Mouse (Mus musculus) liver, embryonic 13.5 days (tissue): ENCODE measurements around the gene Dusp13. TPM values are rescaled to one million over a fixed set of nuclear protein-coding genes. Genes with fewer than 3 reads are reported as not detected.

Experiments used
- ATAC-seq: fragments of 200-750 bp; cut with Nextera tagmentation; 2 replicates; pipeline ENCODE4 v1.8.0; 2017; ENCODE audit warnings: low read depth, mild to moderate bottlenecking, moderate number of reproducible peaks, moderate library complexity
- DNase-seq: peaks from one replicate; pipeline ENCODE4 v3.0.0; 2022
- H3K27ac ChIP-seq: fragments of 300-500 bp; sonication (generic); 2 replicates; pipeline ENCODE4 v1.5.1; 2015; ENCODE audit warnings: moderate library complexity, mild to moderate bottlenecking, inconsistent platforms
- H3K27me3 ChIP-seq: fragments of 300-500 bp; sonication (generic); 2 replicates; pipeline ENCODE4 v1.6.1; 2015; ENCODE audit warnings: mild to moderate bottlenecking, inconsistent platforms
- H3K36me3 ChIP-seq: fragments of 300-500 bp; sonication (generic); 2 replicates; pipeline ENCODE4 v1.6.1; 2015; ENCODE audit warnings: mild to moderate bottlenecking, inconsistent platforms
- H3K4me1 ChIP-seq: fragments of 300-500 bp; sonication (generic); replicated peaks from 2 replicates; pipeline ENCODE4 v1.6.1; 2015; ENCODE audit warnings: inconsistent platforms
- H3K4me2 ChIP-seq: fragments of 300-500 bp; sonication (generic); 2 replicates; pipeline ENCODE4 v1.6.1; 2015; ENCODE audit warnings: inconsistent platforms, mild to moderate bottlenecking, moderate library complexity
- H3K4me3 ChIP-seq: fragments of 300-500 bp; sonication (generic); replicated peaks from 2 replicates; pipeline ENCODE4 v1.5.1; 2015; ENCODE audit warnings: mild to moderate bottlenecking, inconsistent platforms
- H3K9ac ChIP-seq: fragments of 300-500 bp; sonication (generic); 2 replicates; pipeline ENCODE4 v1.6.1; 2015; ENCODE audit warnings: mild to moderate bottlenecking, inconsistent platforms
- H3K9me3 ChIP-seq: fragments of 300-500 bp; sonication (generic); replicated peaks from 2 replicates; pipeline ENCODE4 v1.6.1; 2016; ENCODE audit warnings: inconsistent platforms
- WGBS: fragments of 180-500 bp; shearing (Covaris S2); methylation state at CpG from one replicate; pipeline ENCODE4 v1.1.7; 2015; ENCODE audit not compliant: insufficient replicate concordance; 5-methylcytosine and 5-hydroxymethylcytosine counted together
- polyA plus RNA-seq: library from polyadenylated mRNA; unstranded; fragments of >200 nt; fragmentation: Nextera tagmentation; extraction: Ambion mirVana; gene quantifications from 2 replicates; pipeline ENCODE4 v1.2.1, GENCODE M21; 2015

Dusp13 gene
- polyA plus RNA-seq, 1 experiment from 2014 or later: not detected

- no peak for ATAC-seq
- Histone ChIP-seq H3K9ac (no peak overlapping the region), H3K4me1 (no peaks in the 10 kb centered on the region), H3K36me3 (no peaks in the 10 kb centered on the region), H3K9me3 (no peaks in the 10 kb centered on the region), H3K4me2 (no peak overlapping the region), H3K27ac (no peak overlapping the region), H3K4me3 (no peak overlapping the region), H3K27me3 (no peaks in the 10 kb centered on the region)
- DNase-seq: no peak
- 77% methylated on average over 8 of the region's 8 CpGs for WGBS
Observed at GRCm38 (mm10) chr14:21722021-21722698, 28.8 kb downstream of the Dusp13 start.

GRCm38 (mm10) chr14:21720430-21721205, 30.4 kb downstream of the Dusp13 start:
- Histone ChIP-seq H3K4me3 (no peak overlapping the region), H3K27me3 (no peaks in the 10 kb centered on the region), H3K9me3 (no peaks in the 10 kb centered on the region), H3K9ac (no peak overlapping the region), H3K4me1 (no peaks in the 10 kb centered on the region), H3K36me3 (no peaks in the 10 kb centered on the region), H3K4me2 (no peak overlapping the region), H3K27ac (no peak overlapping the region)
- DNase-seq (no peak), ATAC-seq (no peak)
- 63% methylated on average over 4 of the region's 4 CpGs for WGBS

GRCm38 (mm10) chr14:21719646-21720383, 31.2 kb downstream of the Dusp13 start:
- ATAC-seq (peak; percentile 23; the same call in 1 of the 2 replicates), DNase-seq (no peak)
- Histone ChIP-seq H3K36me3 (no peaks in the 10 kb centered on the region), H3K4me3 (no peak overlapping the region), H3K9me3 (no peaks in the 10 kb centered on the region), H3K4me1 (no peaks in the 10 kb centered on the region), H3K27ac (no peak overlapping the region), H3K4me2 (no peak overlapping the region), H3K27me3 (no peaks in the 10 kb centered on the region), H3K9ac (no peak overlapping the region)
- WGBS: 46% methylated on average over 17 of the region's 17 CpGs

- H3K4me3 ChIP-seq: no peak within 1 kb of the TSS
- no peak for ATAC-seq
- no peaks in the 10 kb centered on the region for H3K9me3 ChIP-seq
- 54% methylated on average over 5 of the region's 5 CpGs for WGBS
- H3K27ac ChIP-seq: no peak within 1 kb of the TSS
- H3K4me2 ChIP-seq: no peak within 1 kb of the TSS
- no peaks in the 10 kb centered on the region for H3K27me3 ChIP-seq
- no peak within 1 kb of the TSS for H3K9ac ChIP-seq
- H3K4me1 ChIP-seq: no peaks in the 10 kb centered on the region
- no peaks in the 10 kb centered on the region for H3K36me3 ChIP-seq
- DNase-seq: no peak
Observed at GRCm38 (mm10) chr14:21714486-21714885, 36.5 kb downstream of the Dusp13 start, which contains the start of gene Dupd1. TSS of gene Dupd1 (minus strand) at chr14:21714576.

GRCm38 (mm10) chr14:21711231-21711630, 39.8 kb downstream of the Dusp13 start:
- H3K9ac ChIP-seq: no peak overlapping the region
- H3K4me2 ChIP-seq: no peak overlapping the region
- H3K4me3 ChIP-seq: no peak overlapping the region
- no peak for ATAC-seq
- H3K36me3 ChIP-seq: no peaks in the 10 kb centered on the region
- H3K4me1 ChIP-seq: 0 out of 2 replicates have a peak, but pooled peaks cover 4% of the 10 kb centered on the region
- DNase-seq: no peak
- no peaks in the 10 kb centered on the region for H3K27me3 ChIP-seq
- H3K27ac ChIP-seq: no peak overlapping the region
- no peaks in the 10 kb centered on the region for H3K9me3 ChIP-seq
- 62% methylated on average over 2 of the region's 2 CpGs for WGBS

GRCm38 (mm10) chr14:21709545-21709944, 41.4 kb downstream of the Dusp13 start:
- H3K4me2 ChIP-seq: no peak overlapping the region
- H3K9ac ChIP-seq: no peak overlapping the region
- H3K27ac ChIP-seq: no peak overlapping the region
- ATAC-seq (no peak), DNase-seq (no peak)
- H3K9me3 ChIP-seq: no peaks in the 10 kb centered on the region
- H3K36me3 ChIP-seq: no peaks in the 10 kb centered on the region
- no peak overlapping the region for H3K4me3 ChIP-seq
- 0 out of 2 replicates have a peak, but pooled peaks cover 4% of the 10 kb centered on the region for H3K4me1 ChIP-seq
- H3K27me3 ChIP-seq: no peaks in the 10 kb centered on the region
- WGBS: 60% methylated on average over 2 of the region's 2 CpGs

- no peak overlapping the region for H3K4me2 ChIP-seq
- 15% methylated on average over 12 of the region's 12 CpGs for WGBS
Observed at GRCm38 (mm10) chr14:21706759-21707571, 44.0 kb downstream of the Dusp13 start.

GRCm38 (mm10) chr14:21705462-21705861, 45.5 kb downstream of the Dusp13 start:
- 54% methylated on average over 2 of the region's 2 CpGs for WGBS
- Histone ChIP-seq H3K36me3 (no peaks in the 10 kb centered on the region), H3K27ac (no peak overlapping the region), H3K4me3 (no peak overlapping the region), H3K4me1 (0 out of 2 replicates have a peak, but pooled peaks cover 4% of the 10 kb centered on the region), H3K27me3 (no peaks in the 10 kb centered on the region), H3K4me2 (no peak overlapping the region), H3K9me3 (no peaks in the 10 kb centered on the region), H3K9ac (no peak overlapping the region)
- ATAC-seq: no peak
- DNase-seq: no peak

More at GRCm38 (mm10) chr14:21706759-21707571, 44.0 kb downstream of the Dusp13 start:
- DNase-seq: no peak
- no peak for ATAC-seq
- no peak overlapping the region for H3K27ac ChIP-seq
- H3K9me3 ChIP-seq: no peaks in the 10 kb centered on the region
- H3K27me3 ChIP-seq: no peaks in the 10 kb centered on the region
- H3K36me3 ChIP-seq: no peaks in the 10 kb centered on the region
- H3K4me3 ChIP-seq: no peak overlapping the region
- H3K4me1 ChIP-seq: 0 out of 2 replicates have a peak, but pooled peaks cover 4% of the 10 kb centered on the region
- no peak overlapping the region for H3K9ac ChIP-seq

GRCm38 (mm10) chr14:21703255-21703654, 47.7 kb downstream of the Dusp13 start:
- no peak overlapping the region for H3K4me2 ChIP-seq
- no peak overlapping the region for H3K27ac ChIP-seq
- 24% methylated on average over 5 of the region's 5 CpGs for whole genome bisulfite sequencing
- H3K9me3 ChIP-seq: no peaks in the 10 kb centered on the region
- H3K4me3 ChIP-seq: no peak overlapping the region
- DNase-seq: no peak
- no peaks in the 10 kb centered on the region for H3K27me3 ChIP-seq
- 0 out of 2 replicates have a peak, but pooled peaks cover 4% of the 10 kb centered on the region for H3K4me1 ChIP-seq
- no peak for ATAC-seq
- no peak overlapping the region for H3K9ac ChIP-seq
- H3K36me3 ChIP-seq: no peaks in the 10 kb centered on the region

- no peak overlapping the region for H3K9ac ChIP-seq
- no peak overlapping the region for H3K4me3 ChIP-seq
- no peaks in the 10 kb centered on the region for H3K27me3 ChIP-seq
- H3K36me3 ChIP-seq: no peaks in the 10 kb centered on the region
- H3K27ac ChIP-seq: no peak overlapping the region
- no peaks in the 10 kb centered on the region for H3K9me3 ChIP-seq
- ATAC-seq (no peak), DNase-seq (no peak)
- H3K4me2 ChIP-seq: no peak overlapping the region
- H3K4me1 ChIP-seq: 0 out of 2 replicates have a peak, but pooled peaks cover 4% of the 10 kb centered on the region
- WGBS: 75% methylated on average over 8 of the region's 8 CpGs
Observed at GRCm38 (mm10) chr14:21702691-21703090, 48.3 kb downstream of the Dusp13 start.
